Mouse (Mus musculus) hindbrain, embryonic 16.5 days (tissue): ENCODE results near the gene Rdh8. TPM values are rescaled to one million over a fixed set of nuclear protein-coding genes. Genes with fewer than 3 reads are reported as not detected.

Experiments
- ATAC-seq: fragments of 200-750 bp; cut with Nextera tagmentation; 2 replicates; pipeline ENCODE4 v1.8.0; 2017; ENCODE audit warnings: moderate TSS enrichment, moderate library complexity
- H3K27ac ChIP-seq: fragments of 300-500 bp; sonication (generic); 2 replicates; pipeline ENCODE4 v1.5.1; 2014; ENCODE audit warnings: low read depth, mild to moderate bottlenecking, control low read depth, low read length, moderate library complexity
- H3K27me3 ChIP-seq: fragments of 300-500 bp; sonication (generic); replicated peaks from 2 replicates; pipeline ENCODE4 v1.6.1; 2014; ENCODE audit warnings: low read length; ENCODE audit not compliant: control insufficient read depth, insufficient read depth
- H3K36me3 ChIP-seq: fragments of 300-500 bp; sonication (generic); 2 replicates; pipeline ENCODE4 v1.6.1; 2014; ENCODE audit warnings: mild to moderate bottlenecking, low read length, moderate library complexity, mixed read lengths; ENCODE audit not compliant: control insufficient read depth, insufficient read depth
- H3K4me1 ChIP-seq: fragments of 300-500 bp; sonication (generic); 2 replicates; pipeline ENCODE4 v1.6.1; 2014; ENCODE audit warnings: low read depth, low read length; ENCODE audit not compliant: control insufficient read depth, insufficient read depth
- H3K4me2 ChIP-seq: fragments of 300-500 bp; sonication (generic); 2 replicates; pipeline ENCODE4 v1.6.1; 2014; ENCODE audit warnings: mild to moderate bottlenecking, low read length, control low read depth, moderate library complexity
- H3K4me3 ChIP-seq: fragments of 300-500 bp; sonication (generic); 2 replicates; pipeline ENCODE4 v1.5.1; 2014; ENCODE audit warnings: mild to moderate bottlenecking, low read length, control low read depth, moderate library complexity
- H3K9ac ChIP-seq: fragments of 300-500 bp; sonication (generic); 2 replicates; pipeline ENCODE4 v1.6.1; 2014; ENCODE audit warnings: low read depth, mild to moderate bottlenecking, control low read depth, low read length, moderate library complexity
- H3K9me3 ChIP-seq: fragments of 300-500 bp; sonication (generic); 2 replicates; pipeline ENCODE4 v1.6.1; 2014; ENCODE audit warnings: mild to moderate bottlenecking, low read length, moderate library complexity; ENCODE audit not compliant: control insufficient read depth
- WGBS: fragments of 180-500 bp; shearing (Covaris S2); extraction: QIAGEN DNeasy Blood & Tissue Kit; methylation state at CpG from one replicate; pipeline ENCODE4 v1.1.7; 2014; 5-methylcytosine and 5-hydroxymethylcytosine counted together
- polyA plus RNA-seq: library from polyadenylated mRNA; unstranded; fragments of >200 nt; fragmentation: Nextera tagmentation; extraction: Ambion mirVana; gene quantifications from 2 replicates; pipeline ENCODE4 v1.2.1, GENCODE M21; 2015

Gene Rdh8
- not detected in 2 replicates for polyA plus RNA-seq

- Histone ChIP-seq H3K27ac (no peak within 1 kb of the TSS), H3K4me1 (peaks cover 4% of the 10 kb centered on the region), H3K36me3 (no peaks in the 10 kb centered on the region), H3K27me3 (no peaks in the 10 kb centered on the region), H3K9ac (no peak within 1 kb of the TSS), H3K4me2 (no peak within 1 kb of the TSS), H3K9me3 (no peaks in the 10 kb centered on the region), H3K4me3 (no peak within 1 kb of the TSS)
- ATAC-seq = no peak
- WGBS = 85% methylated on average over 6 of the region's 6 CpGs
Observed at GRCm38 (mm10) chr9:20818236-20818635, at the start of gene Rdh8. Gene Rdh8, plus strand, starts transcription at chr9:20818503.

GRCm38 (mm10) chr9:20781286-20781685 lies 37.0 kb upstream of the Rdh8 start:
- no peaks in the 10 kb centered on the region for H3K27me3 ChIP-seq
- H3K4me2 ChIP-seq = no peak overlapping the region
- H3K27ac ChIP-seq = no peak overlapping the region
- no peak overlapping the region for H3K4me3 ChIP-seq
- WGBS = 87% methylated on average over 3 of the region's 3 CpGs
- peaks cover 3% of the 10 kb centered on the region; the same call in 1 of the 2 replicates for H3K9me3 ChIP-seq
- H3K9ac ChIP-seq = no peak overlapping the region
- ATAC-seq = no peak
- H3K36me3 ChIP-seq = peaks cover 4% of the 10 kb centered on the region; the same call in 1 of the 2 replicates
- no peaks in the 10 kb centered on the region for H3K4me1 ChIP-seq

DNA sequence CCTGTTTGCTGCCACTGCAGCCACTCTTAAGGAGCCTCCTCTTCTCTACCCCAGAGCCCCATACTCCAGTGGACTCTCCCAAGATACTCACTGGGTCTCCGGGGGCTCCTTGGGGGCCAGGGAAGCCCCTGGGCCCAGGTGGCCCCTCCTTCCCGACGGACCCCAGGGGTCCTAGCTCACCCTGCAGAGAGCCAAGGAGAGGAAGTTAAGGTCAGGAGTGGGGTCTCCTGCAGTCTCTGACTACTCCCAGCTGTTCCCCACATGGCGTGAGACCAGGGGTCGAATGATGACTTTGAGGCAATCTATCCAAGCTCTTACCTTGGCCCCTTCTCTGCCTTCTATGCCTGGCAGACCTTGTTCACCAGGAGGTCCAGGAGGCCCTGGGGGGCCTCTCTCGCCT lies 33.2 kb upstream of the Rdh8 start:
- Histone ChIP-seq H3K27ac (no peak overlapping the region), H3K4me2 (no peak overlapping the region), H3K9me3 (peaks cover 7% of the 10 kb centered on the region; the same call in 1 of the 2 replicates), H3K27me3 (no peaks in the 10 kb centered on the region), H3K4me1 (no peaks in the 10 kb centered on the region), H3K9ac (no peak overlapping the region), H3K36me3 (peaks cover 4% of the 10 kb centered on the region; the same call in 1 of the 2 replicates), H3K4me3 (no peak overlapping the region)
- no peak for ATAC-seq
- WGBS = 78% methylated on average over 6 of the region's 6 CpGs

- 77% methylated on average over 8 of the region's 8 CpGs for WGBS
- ATAC-seq = no peak
- no peaks in the 10 kb centered on the region for H3K4me1 ChIP-seq
Observed at GRCm38 (mm10) chr9:20787992-20788391, 30.3 kb upstream of the Rdh8 start.

DNA sequence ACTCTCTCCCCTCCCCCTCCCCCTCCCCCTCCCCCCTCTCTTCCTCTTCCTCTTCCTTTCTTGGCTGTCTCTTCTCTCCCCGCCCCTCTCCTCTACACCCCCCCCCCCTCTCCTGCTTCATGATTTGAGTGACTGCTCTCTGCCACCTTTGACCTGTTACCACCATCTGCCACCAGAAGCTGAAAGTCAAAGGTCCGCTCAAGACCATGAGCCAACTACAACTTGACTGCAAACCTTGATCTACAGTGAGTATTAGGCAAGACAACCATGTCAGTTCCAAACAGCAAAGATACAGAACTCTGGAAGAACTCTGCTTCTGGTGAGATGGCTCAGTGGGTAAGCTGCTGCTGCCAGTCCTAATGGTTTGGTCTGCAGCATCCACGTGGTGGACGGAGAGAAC lies 28.7 kb upstream of the Rdh8 start:
- Histone ChIP-seq H3K4me2 (no peak overlapping the region), H3K9ac (no peak overlapping the region), H3K9me3 (0 out of 2 replicates have a peak, but pooled peaks cover 3% of the 10 kb centered on the region), H3K27me3 (no peaks in the 10 kb centered on the region), H3K27ac (no peak overlapping the region), H3K36me3 (no peaks in the 10 kb centered on the region), H3K4me3 (no peak overlapping the region), H3K4me1 (no peaks in the 10 kb centered on the region)
- no peak for ATAC-seq
- 75% methylated on average over 4 of the region's 4 CpGs for WGBS

More at GRCm38 (mm10) chr9:20787992-20788391, 30.3 kb upstream of the Rdh8 start:
- no peak overlapping the region for H3K27ac ChIP-seq
- no peaks in the 10 kb centered on the region for H3K36me3 ChIP-seq
- H3K27me3 ChIP-seq = no peaks in the 10 kb centered on the region
- no peak overlapping the region for H3K4me3 ChIP-seq
- H3K9ac ChIP-seq = no peak overlapping the region
- H3K9me3 ChIP-seq = 0 out of 2 replicates have a peak, but pooled peaks cover 3% of the 10 kb centered on the region
- H3K4me2 ChIP-seq = no peak overlapping the region

DNA sequence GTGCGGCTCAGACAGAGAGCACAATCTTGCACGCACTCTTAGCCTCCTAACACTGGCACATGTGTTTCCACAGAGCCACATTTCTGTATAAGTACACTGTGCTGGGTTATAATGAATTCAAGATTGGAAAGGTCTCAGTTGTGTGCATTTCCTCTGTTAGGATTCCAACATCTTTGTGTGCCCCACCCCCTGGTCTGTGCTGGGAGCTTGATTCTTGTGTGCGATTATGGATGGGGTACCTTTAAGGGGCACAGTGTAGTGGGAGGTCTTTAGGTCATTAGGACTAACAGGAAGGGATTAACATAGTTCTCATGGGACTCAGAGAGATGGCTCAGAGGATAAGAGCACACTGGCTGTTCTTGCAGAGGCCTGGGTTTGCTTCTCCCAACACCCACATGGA lies 28.0 kb upstream of the Rdh8 start:
- 74% methylated on average over 3 of the region's 3 CpGs for WGBS
- no peaks in the 10 kb centered on the region for H3K4me1 ChIP-seq
- no peak overlapping the region for H3K4me3 ChIP-seq
- no peak overlapping the region for H3K4me2 ChIP-seq
- H3K9me3 ChIP-seq = 0 out of 2 replicates have a peak, but pooled peaks cover 3% of the 10 kb centered on the region
- no peak overlapping the region for H3K27ac ChIP-seq
- no peak for ATAC-seq
- H3K9ac ChIP-seq = no peak overlapping the region
- no peaks in the 10 kb centered on the region for H3K27me3 ChIP-seq
- no peaks in the 10 kb centered on the region for H3K36me3 ChIP-seq

DNA sequence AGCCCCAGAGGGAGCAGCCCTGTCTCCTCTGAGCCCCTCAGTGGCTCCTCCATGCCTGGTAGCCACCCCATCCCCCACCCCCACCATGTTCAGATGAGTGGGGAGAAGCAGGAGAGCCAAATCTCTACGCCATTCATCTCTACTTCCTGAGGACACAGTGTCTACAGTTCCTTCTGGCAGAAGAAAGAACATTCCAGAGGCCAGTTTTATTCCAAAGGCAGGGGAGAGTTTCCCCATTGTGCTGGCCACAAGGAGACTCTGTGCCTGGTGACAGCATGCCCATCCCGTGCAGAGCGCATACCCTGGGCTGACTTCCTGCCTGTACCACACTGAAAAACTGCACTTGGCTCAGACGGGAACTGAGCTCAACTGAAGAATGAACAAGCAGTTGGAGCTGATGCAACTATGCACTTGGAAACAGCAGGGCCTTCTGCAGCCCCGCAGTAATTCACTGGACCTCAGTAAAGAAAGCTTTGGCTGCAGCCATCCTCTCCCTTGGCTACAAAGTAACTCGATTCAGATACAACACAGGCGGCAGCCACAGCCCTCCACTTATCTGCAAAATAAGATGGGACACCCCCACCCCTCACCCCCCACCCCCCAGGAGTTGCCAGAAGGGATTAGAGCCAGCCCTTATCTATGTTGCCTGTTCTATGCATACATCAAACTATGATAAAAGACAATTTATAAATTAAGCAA lies 24.0 kb upstream of the Rdh8 start:
- no peak overlapping the region for H3K4me2 ChIP-seq
- no peaks in the 10 kb centered on the region for H3K4me1 ChIP-seq
- H3K27ac ChIP-seq = peak overlapping the region; percentile 78
- no peak overlapping the region for H3K9ac ChIP-seq
- WGBS = 29% methylated on average over 7 of the region's 7 CpGs
- no peaks in the 10 kb centered on the region for H3K27me3 ChIP-seq
- peak; percentile 97 for ATAC-seq
- no peak overlapping the region for H3K4me3 ChIP-seq
- H3K36me3 ChIP-seq = no peaks in the 10 kb centered on the region
- H3K9me3 ChIP-seq = no peaks in the 10 kb centered on the region

DNA sequence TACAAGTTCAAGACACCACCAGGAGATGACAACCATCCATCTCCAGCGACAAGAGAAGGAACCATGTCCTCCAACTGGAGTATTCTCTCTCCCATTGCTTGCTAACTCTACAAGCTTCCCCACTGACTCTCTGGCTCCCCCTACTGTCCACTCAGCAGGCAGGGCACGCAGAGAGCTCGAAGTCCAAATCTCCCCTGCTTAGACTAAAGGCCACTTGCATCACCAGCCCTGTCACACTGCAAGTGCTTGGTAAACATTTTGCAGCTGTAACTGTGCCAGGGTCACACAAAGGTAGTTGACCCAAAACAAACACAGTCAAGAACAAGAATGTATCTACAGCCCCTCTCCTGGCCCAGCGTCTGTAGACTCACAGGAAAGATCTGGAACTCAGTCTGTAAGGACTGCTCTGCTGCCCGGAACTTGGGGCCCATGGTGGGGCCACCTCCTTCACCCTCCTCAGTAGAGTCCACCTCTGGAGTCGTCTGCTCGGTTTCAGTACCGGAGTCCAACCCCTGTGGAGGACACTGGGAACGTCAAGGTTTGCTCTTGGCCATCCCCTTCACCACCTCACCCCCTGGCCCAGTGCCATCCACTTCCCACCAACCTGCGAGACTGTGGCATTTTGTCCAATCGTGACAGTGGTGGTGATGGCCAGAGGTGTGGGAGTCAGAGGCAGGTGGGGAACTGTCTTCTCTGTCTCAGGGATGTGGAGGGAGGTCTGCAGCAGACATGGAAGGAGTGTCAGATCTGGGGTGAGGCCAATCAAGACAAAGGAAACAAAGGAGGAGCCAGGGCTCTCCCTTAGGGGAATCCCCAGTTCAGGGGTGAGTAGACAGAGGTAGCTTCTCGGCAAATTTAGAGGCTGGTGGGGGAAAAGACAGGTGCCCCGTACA lies 13.8 kb upstream of the Rdh8 start:
- no peaks in the 10 kb centered on the region for H3K4me1 ChIP-seq
- H3K4me3 ChIP-seq = no peak overlapping the region
- no peak for ATAC-seq
- no peak overlapping the region for H3K4me2 ChIP-seq
- H3K27ac ChIP-seq = no peak overlapping the region
- H3K27me3 ChIP-seq = no peaks in the 10 kb centered on the region
- no peak overlapping the region for H3K9ac ChIP-seq
- peaks cover 6% of the 10 kb centered on the region; the same call in 1 of the 2 replicates for H3K9me3 ChIP-seq
- 79% methylated on average over 13 of the region's 13 CpGs for WGBS
- H3K36me3 ChIP-seq = no peaks in the 10 kb centered on the region

DNA sequence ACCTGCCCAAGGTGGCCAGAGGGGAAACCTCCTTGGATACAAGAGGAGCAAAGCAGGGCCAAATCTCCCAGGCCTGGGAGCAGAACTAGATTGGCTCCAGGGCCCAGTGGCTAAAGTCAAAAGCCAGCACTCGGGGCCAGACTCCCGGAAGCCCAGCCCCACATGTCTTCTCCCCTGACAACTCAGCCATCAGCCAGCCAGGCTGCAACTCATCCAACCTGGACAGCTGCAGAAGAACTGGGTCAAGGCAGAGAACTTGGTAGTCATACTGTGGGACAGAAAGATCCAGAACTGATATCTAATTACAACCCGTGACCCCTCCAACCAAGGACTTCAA lies 13.2 kb upstream of the Rdh8 start:
- 88% methylated on average over 3 of the region's 3 CpGs for WGBS

More for the DNA sequence above, 13.2 kb upstream of the Rdh8 start:
- Histone ChIP-seq H3K4me1 (no peaks in the 10 kb centered on the region), H3K9ac (no peak overlapping the region), H3K36me3 (no peaks in the 10 kb centered on the region), H3K4me2 (no peak overlapping the region), H3K9me3 (peaks cover 6% of the 10 kb centered on the region; the same call in 1 of the 2 replicates), H3K27ac (no peak overlapping the region), H3K4me3 (no peak overlapping the region), H3K27me3 (no peaks in the 10 kb centered on the region)
- no peak for ATAC-seq
